25 mouse cellular contexts compared by ENCODE assay signal in the genomic region with DNA sequence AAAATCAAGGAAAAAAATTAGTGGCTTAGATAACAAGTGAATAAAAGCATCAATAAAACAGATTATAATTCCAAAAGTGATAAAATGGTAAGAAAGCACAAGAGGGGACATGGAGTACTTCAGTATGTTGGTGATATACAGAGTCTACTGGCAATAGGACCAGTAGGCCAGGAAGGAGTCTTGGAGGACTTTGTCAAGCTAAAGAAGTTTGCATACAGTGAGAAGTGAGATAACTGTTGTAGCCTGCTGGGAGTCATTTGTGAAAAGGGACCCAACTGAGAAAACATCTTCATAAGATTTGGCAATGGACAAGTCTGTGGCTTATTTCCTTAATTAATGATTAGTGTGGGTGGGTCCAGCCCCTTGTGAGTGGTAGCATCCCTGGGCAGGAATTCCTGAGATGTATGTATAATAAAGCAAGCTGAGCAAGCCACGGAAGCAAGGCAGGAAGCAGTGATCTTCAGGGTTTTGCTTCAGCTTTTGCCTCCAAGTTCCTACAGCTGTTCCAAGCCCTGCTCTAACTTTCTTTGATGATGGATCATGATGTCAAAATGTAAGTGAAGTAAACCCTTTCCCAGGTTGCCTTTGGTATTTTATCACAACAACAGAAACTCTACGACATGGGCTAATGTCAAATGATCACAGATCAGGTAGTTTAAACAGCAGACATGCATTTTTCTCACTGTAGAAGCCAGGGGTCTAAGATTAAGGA.
"Had no signal": no experiment of that assay in that cellular context is flagged by ENCODE, and none has a peak within 500 bp of the region (broad histone marks: within the 10 kb centered on the region; RNA-seq: fewer than 3 reads in every experiment).

No protein-coding gene starts in this region.

- H3K9me3 ChIP-seq: embryonic facial prominence, embryonic 10.5 days; embryonic facial prominence, embryonic 12.5 days; embryonic facial prominence, embryonic 13.5 days; embryonic facial prominence, embryonic 15.5 days; forebrain, embryonic 10.5 days; forebrain, embryonic 12.5 days; forebrain, embryonic 13.5 days; forebrain, embryonic 15.5 days had no signal

- DNase-seq: cerebellum, adult 8-10 months; cerebellum, adult 9-10 months; cerebellum, adult 9-11 months; cerebellum, postnatal 10 days; cerebellum, postnatal 14 days; cerebellum, postnatal 25 days; cerebellum, postnatal 36 days; embryo, embryonic 11 days; forebrain, postnatal 0 days; gastrocnemius, adult 2 months; gastrocnemius, postnatal 10 days; gastrocnemius, postnatal 14 days; gastrocnemius, postnatal 25 days; gastrocnemius, postnatal 36 days; heart, adult 18-20 months; heart, adult 2 months had no signal

- H3K4me3 ChIP-seq: embryonic facial prominence, embryonic 10.5 days; embryonic facial prominence, embryonic 12.5 days; embryonic facial prominence, embryonic 13.5 days; embryonic facial prominence, embryonic 15.5 days; erythroblast, embryonic 14.5 days; forebrain, embryonic 10.5 days; forebrain, embryonic 12.5 days; forebrain, embryonic 13.5 days; forebrain, embryonic 15.5 days; gastrocnemius, adult 2 months; heart, adult 2 months had no signal

- H3K27ac ChIP-seq: embryonic facial prominence, embryonic 10.5 days; embryonic facial prominence, embryonic 12.5 days; embryonic facial prominence, embryonic 13.5 days; embryonic facial prominence, embryonic 15.5 days; forebrain, embryonic 10.5 days; forebrain, embryonic 12.5 days; forebrain, embryonic 13.5 days; forebrain, embryonic 15.5 days; gastrocnemius, adult 2 months; heart, adult 2 months had no signal

- H3K4me1 ChIP-seq: embryonic facial prominence, embryonic 12.5 days; embryonic facial prominence, embryonic 13.5 days; embryonic facial prominence, embryonic 15.5 days; forebrain, embryonic 13.5 days; forebrain, embryonic 15.5 days had no signal

- H3K27me3 ChIP-seq: embryonic facial prominence, embryonic 12.5 days; embryonic facial prominence, embryonic 13.5 days; embryonic facial prominence, embryonic 15.5 days; forebrain, embryonic 12.5 days; forebrain, embryonic 13.5 days; forebrain, embryonic 15.5 days had no signal

- H3K36me3 ChIP-seq: embryonic facial prominence, embryonic 10.5 days; embryonic facial prominence, embryonic 12.5 days; embryonic facial prominence, embryonic 13.5 days; embryonic facial prominence, embryonic 15.5 days; forebrain, embryonic 10.5 days; forebrain, embryonic 12.5 days; forebrain, embryonic 15.5 days had no signal

- H3K9ac ChIP-seq: embryonic facial prominence, embryonic 12.5 days; embryonic facial prominence, embryonic 13.5 days; embryonic facial prominence, embryonic 15.5 days; forebrain, embryonic 12.5 days; forebrain, embryonic 13.5 days; forebrain, embryonic 15.5 days; forebrain, postnatal 0 days had no signal
